Mouse (Mus musculus): ENCODE data around the gene Cbx5. TPM values are rescaled to one million over a fixed set of nuclear protein-coding genes. Genes with fewer than 3 reads are reported as not detected.

Cbx5 gene
- polyA plus RNA-seq, 1 experiment from 2014 or later: 26.8 TPM

DNA sequence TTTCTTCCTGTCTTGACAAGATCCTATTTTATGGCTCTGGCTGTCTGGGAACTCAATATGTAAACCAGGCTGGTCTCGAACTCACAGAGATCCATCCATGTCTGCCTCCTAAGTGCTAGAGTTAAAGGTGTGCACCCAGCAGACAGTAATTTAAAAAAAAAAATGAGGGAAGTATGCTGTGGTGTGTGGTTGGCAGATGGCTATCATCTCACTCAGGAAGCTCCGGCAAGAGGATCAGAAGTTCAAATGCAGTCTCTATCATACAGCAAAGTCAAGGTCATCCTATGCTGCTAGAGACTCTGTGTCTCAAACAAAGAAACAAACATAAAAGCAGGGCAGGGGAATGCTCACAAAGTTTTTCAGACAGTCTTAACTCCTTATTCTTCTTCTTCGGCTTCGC, 29.3 kb upstream of the Cbx5 start:
- no peak for DNase-seq (ENCODE audit: low spot score)
- Histone ChIP-seq H3K4me2 (replicated peaks; ENCODE audit: low read depth) (no peak overlapping the region), H3K27me3 (ENCODE audit: control insufficient read depth, insufficient read depth, low read length) (no peaks in the 10 kb centered on the region), H3K27ac (replicated peaks) (no peak overlapping the region), H3K36me3 (ENCODE audit: control insufficient read depth, insufficient read depth, low read length) (no peaks in the 10 kb centered on the region), H3K4me3 (ENCODE audit: low read depth, low read length) (no peak overlapping the region), H3K9me3 (ENCODE audit: control insufficient read depth, low read length) (no peaks in the 10 kb centered on the region), H3K4me1 (replicated peaks; ENCODE audit: control insufficient read depth, insufficient read depth) (no peaks in the 10 kb centered on the region), H3K9ac (ENCODE audit: low read length) (no peak overlapping the region)
- no peak for ATAC-seq (ENCODE audit: low FRiP score, low TSS enrichment)
- WGBS: 75% methylated on average over 4 of the region's 4 CpGs
- TF ChIP-seq EP300 (optimal IDR thresholded peaks at IDR 0.05) (no peak), CTCF (IDR thresholded peaks at IDR 0.05; ENCODE audit: low read depth) (no peak)

DNA sequence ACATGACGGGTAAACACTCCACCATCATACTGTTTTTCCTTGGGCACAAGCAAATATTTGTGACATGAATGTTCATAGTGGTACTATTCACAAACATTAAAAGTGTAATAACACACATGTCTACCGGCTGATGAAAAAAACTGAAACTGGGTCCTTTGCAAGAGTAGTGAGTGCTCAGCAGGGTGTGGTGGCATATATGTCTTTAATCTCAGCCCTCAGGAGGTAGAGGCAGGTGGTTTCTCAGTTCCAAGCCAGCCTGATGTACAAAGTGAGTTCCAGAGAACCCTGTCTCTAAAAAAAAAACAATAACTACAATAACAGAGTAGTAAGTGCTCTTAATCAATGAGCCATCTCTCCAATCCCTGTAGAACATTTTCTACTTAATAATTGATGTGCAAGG, 25.2 kb upstream of the Cbx5 start:
- ATAC-seq (ENCODE audit: low FRiP score, low TSS enrichment) (no peak), DNase-seq (ENCODE audit: low spot score) (no peak)
- Histone ChIP-seq H3K9ac (ENCODE audit: low read length) (no peak overlapping the region), H3K9me3 (ENCODE audit: control insufficient read depth, low read length) (no peaks in the 10 kb centered on the region), H3K36me3 (ENCODE audit: control insufficient read depth, insufficient read depth, low read length) (no peaks in the 10 kb centered on the region), H3K4me2 (replicated peaks; ENCODE audit: low read depth) (no peak overlapping the region), H3K4me3 (ENCODE audit: low read depth, low read length) (no peak overlapping the region), H3K27me3 (ENCODE audit: control insufficient read depth, insufficient read depth, low read length) (no peaks in the 10 kb centered on the region), H3K27ac (replicated peaks) (no peak overlapping the region), H3K4me1 (replicated peaks; ENCODE audit: control insufficient read depth, insufficient read depth) (no peaks in the 10 kb centered on the region)
- TF ChIP-seq CTCF (IDR thresholded peaks at IDR 0.05; ENCODE audit: low read depth): no peak
- TF ChIP-seq EP300 (optimal IDR thresholded peaks at IDR 0.05): no peak
- 83% methylated on average over 2 of the region's 2 CpGs for WGBS

DNA sequence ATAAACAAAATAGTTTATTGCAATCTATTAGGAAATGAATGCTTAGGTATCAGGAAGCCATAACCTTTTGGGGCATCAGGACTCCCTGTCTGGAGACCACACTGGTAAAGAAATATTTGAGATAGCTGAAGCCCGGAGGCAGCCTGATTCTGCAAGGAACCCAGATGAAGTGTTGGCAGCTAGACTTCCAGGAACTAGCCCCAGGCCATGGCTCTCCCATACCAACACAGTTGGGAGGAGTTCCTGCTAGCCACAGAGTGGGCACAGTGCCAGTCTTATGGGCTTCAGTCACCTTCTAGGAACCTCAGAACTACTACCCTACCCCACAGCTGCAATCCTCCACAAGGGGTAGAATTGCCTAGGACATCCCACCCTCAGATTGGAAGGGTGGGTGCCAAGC, 20.4 kb upstream of the Cbx5 start:
- Histone ChIP-seq H3K4me2 (replicated peaks; ENCODE audit: low read depth) (no peak overlapping the region), H3K9me3 (ENCODE audit: control insufficient read depth, low read length) (no peaks in the 10 kb centered on the region), H3K36me3 (ENCODE audit: control insufficient read depth, insufficient read depth, low read length) (no peaks in the 10 kb centered on the region), H3K27ac (replicated peaks) (no peak overlapping the region), H3K4me3 (ENCODE audit: low read depth, low read length) (no peak overlapping the region), H3K9ac (ENCODE audit: low read length) (no peak overlapping the region), H3K4me1 (replicated peaks; ENCODE audit: control insufficient read depth, insufficient read depth) (peaks cover 3% of the 10 kb centered on the region; the same call in 1 of the 2 replicates), H3K27me3 (ENCODE audit: control insufficient read depth, insufficient read depth, low read length) (no peaks in the 10 kb centered on the region)
- 32% methylated on average over 1 of the region's 1 CpGs for WGBS
- no peak for DNase-seq (ENCODE audit: low spot score)
- TF ChIP-seq CTCF (IDR thresholded peaks at IDR 0.05; ENCODE audit: low read depth) (no peak), EP300 (optimal IDR thresholded peaks at IDR 0.05) (no peak)
- no peak for ATAC-seq (ENCODE audit: low FRiP score, low TSS enrichment)

DNA sequence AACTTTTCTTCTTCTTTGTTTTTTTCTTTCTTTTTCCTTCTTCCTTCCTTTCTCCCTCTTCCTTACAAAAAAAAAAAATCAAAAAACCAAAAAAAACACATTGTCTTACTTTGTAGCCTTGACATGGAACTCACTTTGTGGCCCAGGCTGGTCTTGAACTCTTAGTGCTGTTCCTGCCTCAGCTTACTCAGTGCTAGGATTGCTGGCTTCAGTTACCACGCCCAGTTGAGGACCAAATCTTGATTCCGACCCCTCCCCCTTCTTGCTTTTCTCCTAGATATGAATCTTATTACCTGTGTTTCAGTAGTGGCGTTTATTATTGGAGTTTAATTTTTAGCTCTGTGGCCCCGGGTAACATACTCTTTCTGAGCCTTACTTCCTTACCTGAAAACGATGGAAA, 19.5 kb upstream of the Cbx5 start:
- Histone ChIP-seq H3K27ac (replicated peaks) (no peak overlapping the region), H3K4me2 (replicated peaks; ENCODE audit: low read depth) (no peak overlapping the region), H3K9ac (ENCODE audit: low read length) (no peak overlapping the region), H3K4me3 (ENCODE audit: low read depth, low read length) (no peak overlapping the region), H3K4me1 (replicated peaks; ENCODE audit: control insufficient read depth, insufficient read depth) (peaks cover 6% of the 10 kb centered on the region; the same call in 1 of the 2 replicates), H3K9me3 (ENCODE audit: control insufficient read depth, low read length) (no peaks in the 10 kb centered on the region), H3K36me3 (ENCODE audit: control insufficient read depth, insufficient read depth, low read length) (no peaks in the 10 kb centered on the region), H3K27me3 (ENCODE audit: control insufficient read depth, insufficient read depth, low read length) (no peaks in the 10 kb centered on the region)
- DNase-seq (ENCODE audit: low spot score): no peak
- no peak for ATAC-seq (ENCODE audit: low FRiP score, low TSS enrichment)
- TF ChIP-seq EP300 (optimal IDR thresholded peaks at IDR 0.05): no peak
- no peak for TF ChIP-seq CTCF (IDR thresholded peaks at IDR 0.05; ENCODE audit: low read depth)
- 76% methylated on average over 5 of the region's 5 CpGs for WGBS

DNA sequence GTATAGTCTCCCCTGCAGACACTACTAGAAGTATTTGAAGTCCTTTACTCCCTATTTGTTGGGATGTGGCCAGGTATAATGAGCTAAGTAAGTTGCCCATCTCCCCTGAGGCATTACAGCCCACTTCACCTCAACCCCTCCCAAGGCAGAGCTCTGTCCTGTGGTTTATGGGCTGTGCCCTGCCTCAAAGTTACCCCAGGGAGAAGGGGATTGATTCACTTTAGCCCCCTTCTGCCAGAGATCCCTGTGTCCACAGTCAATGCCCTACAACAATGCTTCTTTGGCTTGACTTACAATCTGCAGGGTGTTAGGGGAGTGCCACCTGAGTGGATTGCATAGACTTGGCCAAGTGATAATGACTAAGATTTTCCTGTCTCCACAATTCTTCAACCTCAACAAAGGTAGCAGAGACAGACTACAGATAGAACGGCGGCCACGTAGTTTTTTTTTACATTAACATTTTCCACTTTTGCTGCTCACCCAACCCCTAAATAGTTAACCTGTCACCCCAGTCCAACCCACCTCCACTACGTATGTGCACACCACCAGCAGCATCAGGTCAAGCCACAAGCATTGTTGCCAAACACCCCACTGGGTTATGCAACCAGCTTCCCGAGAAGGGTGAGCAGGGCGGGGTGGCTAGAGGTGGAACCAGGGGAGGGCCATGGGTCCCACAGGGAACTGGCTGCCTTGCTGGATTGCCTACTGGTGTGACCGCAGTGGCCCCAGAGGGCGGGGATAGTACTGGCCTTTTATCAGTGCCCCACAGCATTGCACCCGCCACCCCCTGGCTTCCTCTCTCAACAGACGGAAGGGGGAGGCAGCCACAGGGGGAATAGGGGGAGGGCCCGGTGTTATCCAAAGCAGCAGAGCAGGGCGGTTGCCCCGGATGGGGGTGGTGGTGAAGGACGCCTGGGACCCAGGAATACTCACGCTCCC, 18.4 kb upstream of the Cbx5 start, which contains the start of gene Nfe2:
Gene Nfe2, minus strand, starts transcription at position 614 of the 939 bp plus-strand sequence.
- no peak within 1 kb of the TSS for H3K9ac ChIP-seq (ENCODE audit: low read length)
- H3K9me3 ChIP-seq (ENCODE audit: control insufficient read depth, low read length): no peaks in the 10 kb centered on the region
- H3K4me2 ChIP-seq (replicated peaks; ENCODE audit: low read depth): peak within 1 kb of the TSS; percentile 46
- H3K4me1 ChIP-seq (replicated peaks; ENCODE audit: control insufficient read depth, insufficient read depth): peaks cover 6% of the 10 kb centered on the region; the same call in 1 of the 2 replicates
- peak; percentile 96 for ATAC-seq (ENCODE audit: low FRiP score, low TSS enrichment)
- peak within 1 kb of the TSS; percentile 17 for H3K4me3 ChIP-seq (ENCODE audit: low read depth, low read length)
- no peak within 1 kb of the TSS for H3K27ac ChIP-seq (replicated peaks)
- no peak for TF ChIP-seq EP300 (optimal IDR thresholded peaks at IDR 0.05)
- TF ChIP-seq CTCF (IDR thresholded peaks at IDR 0.05; ENCODE audit: low read depth): no peak; the same call in 1 of the 2 replicates
- DNase-seq (ENCODE audit: low spot score): peak; percentile 90
- no peaks in the 10 kb centered on the region for H3K36me3 ChIP-seq (ENCODE audit: control insufficient read depth, insufficient read depth, low read length)
- H3K27me3 ChIP-seq (ENCODE audit: control insufficient read depth, insufficient read depth, low read length): no peaks in the 10 kb centered on the region
- 11% methylated on average over 15 of the region's 15 CpGs for WGBS

All from stomach, postnatal 0 days (tissue).